Mouse (Mus musculus): ENCODE measurements at regions not wholly inside any gene's neighbourhood (a gene's known extent, or its start where the extent isn't known, plus 50 kb on each side); places are given as distances from the start of the nearest gene placed in this dataset.

DNA sequence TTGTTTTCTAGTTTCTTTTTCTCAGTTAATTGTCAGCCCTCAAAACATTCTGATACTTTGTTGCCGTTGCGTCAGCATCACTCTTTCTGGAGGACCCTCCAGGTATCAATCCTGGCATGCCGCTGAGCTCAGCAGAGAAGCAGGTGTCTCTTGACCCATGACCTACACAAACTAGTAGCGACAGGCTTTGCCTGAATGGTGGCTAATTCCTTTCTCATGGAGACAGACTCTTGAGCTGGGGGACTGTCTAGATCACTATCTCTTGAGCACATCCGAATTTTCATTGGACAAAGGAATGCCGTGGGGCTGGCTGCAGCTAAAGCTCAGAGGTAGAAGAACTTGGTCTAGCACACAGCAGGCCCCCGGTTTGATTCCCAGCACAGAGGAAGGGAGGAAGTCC, 172.7 kb upstream of the Mrps10 start:
- TF ChIP-seq CTCF (IDR thresholded peaks at IDR 0.05; ENCODE audit: low read depth, low read length) = no peak
- peak; percentile 53; the same call in 1 of the 2 replicates for TF ChIP-seq EP300 (IDR thresholded peaks at IDR 0.05; ENCODE audit: insufficient read depth, low read depth, low read length)
